Mouse (Mus musculus) heart, postnatal 0 days (tissue): Measurements from ENCODE around the gene Pard3. TPM values are rescaled to one million over a fixed set of nuclear protein-coding genes. Genes with fewer than 3 reads are reported as not detected.

ENCODE experiments used
- ATAC-seq: fragments of 200-750 bp; cut with Nextera tagmentation; 2 replicates; pipeline ENCODE4 v1.8.0; 2017; ENCODE audit warnings: low read depth, moderate number of reproducible peaks, moderate library complexity; ENCODE audit not compliant: insufficient read depth
- DNase-seq: peaks from one replicate; pipeline ENCODE4 v3.0.0-alpha.2; 2016; ENCODE audit warnings: low spot score
- H3K27ac ChIP-seq: fragments of 300-500 bp; sonication (generic); 2 replicates; pipeline ENCODE4 v1.5.1; 2014; ENCODE audit warnings: low read depth, mild to moderate bottlenecking
- H3K27me3 ChIP-seq: fragments of 300-500 bp; sonication (generic); 2 replicates; pipeline ENCODE4 v1.6.1; 2014; ENCODE audit warnings: low read length, mixed read lengths; ENCODE audit not compliant: control insufficient read depth, insufficient read depth
- H3K36me3 ChIP-seq: fragments of 300-500 bp; sonication (generic); replicated peaks from 2 replicates; pipeline ENCODE4 v1.6.1; 2014; ENCODE audit warnings: low read length, mixed read lengths; ENCODE audit not compliant: control insufficient read depth, insufficient read depth
- H3K4me1 ChIP-seq: fragments of 300-500 bp; sonication (generic); 2 replicates; pipeline ENCODE4 v1.6.1; 2014; ENCODE audit warnings: antibody characterized with exemption; ENCODE audit not compliant: control insufficient read depth, insufficient read depth
- H3K4me2 ChIP-seq: fragments of 300-500 bp; sonication (generic); 2 replicates; pipeline ENCODE4 v1.6.1; 2014; ENCODE audit warnings: low read depth, mild to moderate bottlenecking, low read length, moderate library complexity
- H3K4me3 ChIP-seq: fragments of 300-500 bp; sonication (generic); 2 replicates; pipeline ENCODE4 v1.5.1; 2014; ENCODE audit warnings: low read depth, low read length
- H3K9ac ChIP-seq: fragments of 300-500 bp; sonication (generic); replicated peaks from 2 replicates; pipeline ENCODE4 v1.6.1; 2014; ENCODE audit warnings: low read depth, low read length, mixed read lengths
- H3K9me3 ChIP-seq: fragments of 300-500 bp; sonication (generic); replicated peaks from 2 replicates; pipeline ENCODE4 v1.6.1; 2016; ENCODE audit warnings: low read length; ENCODE audit not compliant: control insufficient read depth
- CTCF ChIP-seq: IDR thresholded peaks from 2 replicates; pipeline ENCODE4 v1.5.1; 2016; ENCODE audit warnings: antibody characterized with exemption, control low read depth, low read depth
- EP300 ChIP-seq: IDR thresholded peaks from 2 replicates; pipeline ENCODE4 v1.6.1; 2016; ENCODE audit warnings: antibody characterized with exemption, low read depth
- WGBS: fragments of 180-500 bp; shearing (Covaris S2); extraction: QIAGEN DNeasy Blood & Tissue Kit; methylation state at CpG from one replicate; pipeline ENCODE4 v1.1.7; 2014; 5-methylcytosine and 5-hydroxymethylcytosine counted together
- polyA plus RNA-seq: library from polyadenylated mRNA; unstranded; fragments of >200 nt; fragmentation: Nextera tagmentation; extraction: Ambion mirVana; gene quantifications from 2 replicates; pipeline ENCODE4 v1.2.1, GENCODE M21; 2015
- total RNA-seq: library from RNA; depleted of rRNA; stranded (reverse); fragments of >200 nt; gene quantifications from 2 replicates; pipeline ENCODE4 v1.2.3, GENCODE M21; 2014; ENCODE audit warnings: low replicate concordance

The Pard3 gene
- total and polyA plus RNA-seq, 2 experiments from 2014 or later: 9.2 to 13.8 TPM

DNA sequence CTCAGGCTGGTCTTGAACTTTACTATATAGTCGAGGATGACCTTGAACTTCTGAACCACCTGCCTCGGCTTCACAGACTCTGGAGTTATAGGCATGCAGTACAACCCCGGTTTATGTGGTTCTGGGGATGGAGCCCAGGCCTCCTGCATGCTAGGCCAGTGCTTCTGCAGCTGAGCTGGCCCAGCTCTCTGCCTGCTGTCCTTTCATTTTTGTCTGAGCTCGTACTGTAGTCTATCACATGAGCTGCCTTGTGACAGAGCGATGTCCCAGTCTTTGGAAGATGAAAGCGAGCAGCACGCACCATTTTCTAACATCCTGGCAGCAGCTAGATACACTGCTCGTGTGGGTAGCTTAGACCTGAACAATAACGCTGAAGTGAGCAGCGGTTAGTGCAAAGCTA is 545.6 kb downstream of the Pard3 start:
- Histone ChIP-seq H3K9me3 (no peaks in the 10 kb centered on the region), H3K4me2 (no peak overlapping the region), H3K4me1 (no peaks in the 10 kb centered on the region), H3K36me3 (0 out of 2 replicates have a peak, but pooled peaks cover 6% of the 10 kb centered on the region), H3K4me3 (no peak overlapping the region), H3K9ac (no peak overlapping the region), H3K27ac (no peak overlapping the region), H3K27me3 (no peaks in the 10 kb centered on the region)
- WGBS: 67% methylated on average over 10 of the region's 10 CpGs
- ATAC-seq (no peak), DNase-seq (no peak)
- no peak for TF ChIP-seq EP300

- ATAC-seq (no peak), DNase-seq (no peak)
- H3K27ac ChIP-seq: no peak overlapping the region
- no peak for TF ChIP-seq EP300
- no peak for TF ChIP-seq CTCF
- 77% methylated on average over 4 of the region's 4 CpGs for WGBS
- H3K9me3 ChIP-seq: no peaks in the 10 kb centered on the region
- no peak overlapping the region for H3K4me2 ChIP-seq
- 0 out of 2 replicates have a peak, but pooled peaks cover 6% of the 10 kb centered on the region for H3K36me3 ChIP-seq
- no peaks in the 10 kb centered on the region for H3K27me3 ChIP-seq
- H3K4me1 ChIP-seq: no peaks in the 10 kb centered on the region
- H3K4me3 ChIP-seq: no peak overlapping the region
- H3K9ac ChIP-seq: no peak overlapping the region
These were observed 550.5 kb downstream of the Pard3 start for GRCm38 (mm10) chr8:127614206-127614605.

GRCm38 (mm10) chr8:127616681-127617080 is 553.0 kb downstream of the Pard3 start:
- TF ChIP-seq CTCF (no peak), EP300 (no peak)
- 42% methylated on average over 2 of the region's 2 CpGs for WGBS
- H3K4me2 ChIP-seq: no peak overlapping the region
- no peaks in the 10 kb centered on the region for H3K27me3 ChIP-seq
- DNase-seq: no peak
- no peak overlapping the region for H3K9ac ChIP-seq
- no peak for ATAC-seq
- no peak overlapping the region for H3K4me3 ChIP-seq
- H3K4me1 ChIP-seq: no peaks in the 10 kb centered on the region
- H3K36me3 ChIP-seq: no peaks in the 10 kb centered on the region
- H3K9me3 ChIP-seq: no peaks in the 10 kb centered on the region
- H3K27ac ChIP-seq: no peak overlapping the region

GRCm38 (mm10) chr8:127622137-127622536 is 558.4 kb downstream of the Pard3 start:
- H3K9me3 ChIP-seq: no peaks in the 10 kb centered on the region
- H3K4me2 ChIP-seq: no peak overlapping the region
- no peaks in the 10 kb centered on the region for H3K36me3 ChIP-seq
- H3K9ac ChIP-seq: no peak overlapping the region
- no peak overlapping the region for H3K4me3 ChIP-seq
- no peak for ATAC-seq
- WGBS: 83% methylated on average over 3 of the region's 3 CpGs
- no peaks in the 10 kb centered on the region for H3K4me1 ChIP-seq
- H3K27me3 ChIP-seq: no peaks in the 10 kb centered on the region
- no peak overlapping the region for H3K27ac ChIP-seq
- DNase-seq: no peak
- TF ChIP-seq CTCF: no peak
- no peak for TF ChIP-seq EP300

- no peak overlapping the region for H3K9ac ChIP-seq
- no peaks in the 10 kb centered on the region for H3K27me3 ChIP-seq
- 84% methylated on average over 9 of the region's 9 CpGs for WGBS
- no peak overlapping the region for H3K27ac ChIP-seq
- H3K36me3 ChIP-seq: no peaks in the 10 kb centered on the region
- no peak overlapping the region for H3K4me3 ChIP-seq
- H3K4me1 ChIP-seq: no peaks in the 10 kb centered on the region
- ATAC-seq: no peak
- no peak overlapping the region for H3K4me2 ChIP-seq
- DNase-seq: no peak
- H3K9me3 ChIP-seq: no peaks in the 10 kb centered on the region
- TF ChIP-seq EP300: no peak
- no peak for TF ChIP-seq CTCF
These were observed 574.8 kb downstream of the Pard3 start for GRCm38 (mm10) chr8:127638232-127639087.

- Histone ChIP-seq H3K27ac (no peak overlapping the region), H3K9me3 (no peaks in the 10 kb centered on the region), H3K4me1 (no peaks in the 10 kb centered on the region), H3K9ac (no peak overlapping the region), H3K36me3 (no peaks in the 10 kb centered on the region), H3K4me3 (no peak overlapping the region), H3K27me3 (no peaks in the 10 kb centered on the region), H3K4me2 (no peak overlapping the region)
- TF ChIP-seq CTCF (no peak), EP300 (no peak)
- WGBS: 89% methylated on average over 4 of the region's 4 CpGs
- DNase-seq (no peak), ATAC-seq (no peak)
These were observed 575.4 kb downstream of the Pard3 start for GRCm38 (mm10) chr8:127639088-127639453.
